Mouse (Mus musculus): ENCODE measurements around the gene Mfsd14b. TPM values are rescaled to one million over a fixed set of nuclear protein-coding genes. Genes with fewer than 3 reads are reported as not detected.

Mfsd14b gene
- polyA plus RNA-seq, 1 experiment from 2014 or later = 33.1 TPM

GRCm38 (mm10) chr13:65097018-65097417 is 15.8 kb downstream of the Mfsd14b start:
- DNase-seq (ENCODE audit: low read depth, low spot score) (no peak), ATAC-seq (no peak)
- TF ChIP-seq CTCF (IDR thresholded peaks at IDR 0.05) = no peak
- in situ Hi-C loops (cut with MboI; ENCODE audit: low pct_unique_long_range_greater_than_20kb) = no loop called here
- ChIA-PET CTCF (no interaction called here), POLR2A (no interaction called here)
- H3K27me3 ChIP-seq = no peaks in the 10 kb centered on the region

GRCm38 (mm10) chr13:65095923-65096322 is 16.9 kb downstream of the Mfsd14b start:
- POLR2A ChIA-PET = no interaction called here
- CTCF ChIA-PET = no interaction called here
- no peaks in the 10 kb centered on the region for H3K27me3 ChIP-seq
- no peak for TF ChIP-seq CTCF (IDR thresholded peaks at IDR 0.05)
- DNase-seq (ENCODE audit: low read depth, low spot score) (no peak), ATAC-seq (no peak)
- in situ Hi-C loops (cut with MboI; ENCODE audit: low pct_unique_long_range_greater_than_20kb) = no loop called here

GRCm38 (mm10) chr13:65069969-65070368 is 42.8 kb downstream of the Mfsd14b start:
- in situ Hi-C loops (cut with MboI; ENCODE audit: low pct_unique_long_range_greater_than_20kb) = no loop called here
- POLR2A ChIA-PET = interaction anchor here (0.7 kb wide), 1 partner anchor 70 kb away, joined by 3 read pairs; no protein-coding TSS in a partner anchor

GRCm38 (mm10) chr13:65052660-65053059 is 60.1 kb downstream of the Mfsd14b start, which contains the start of gene Prss47:
Prss47 (minus strand) TSS chr13:65052760.
- H3K27me3 ChIP-seq = no peaks in the 10 kb centered on the region
- ChIA-PET POLR2A (no interaction called here), CTCF (no interaction called here)
- ATAC-seq (no peak), DNase-seq (ENCODE audit: low read depth, low spot score) (no peak)
- TF ChIP-seq CTCF (IDR thresholded peaks at IDR 0.05) = no peak
- in situ Hi-C loops (cut with MboI; ENCODE audit: low pct_unique_long_range_greater_than_20kb) = no loop called here

More at GRCm38 (mm10) chr13:65069969-65070368, 42.8 kb downstream of the Mfsd14b start:
- no peaks in the 10 kb centered on the region for H3K27me3 ChIP-seq
- ATAC-seq = no peak
- CTCF ChIA-PET = no interaction called here
- DNase-seq (ENCODE audit: low read depth, low spot score) = no peak
- no peak for TF ChIP-seq CTCF (IDR thresholded peaks at IDR 0.05)

GRCm38 (mm10) chr13:65035057-65035456 is 77.7 kb downstream of the Mfsd14b start:
- POLR2A ChIA-PET = no interaction called here
- TF ChIP-seq CTCF (IDR thresholded peaks at IDR 0.05) = peak; percentile 44
- no peak for ATAC-seq
- peaks cover 7% of the 10 kb centered on the region for H3K27me3 ChIP-seq
- CTCF ChIA-PET = no interaction called here
- DNase-seq (ENCODE audit: low read depth, low spot score) = no peak
- in situ Hi-C loops (cut with MboI; ENCODE audit: low pct_unique_long_range_greater_than_20kb) = loop anchor here (10.0 kb wide), 1 partner anchor 90 kb away; no protein-coding TSS in a partner anchor

GRCm38 (mm10) chr13:65032758-65033157 is 80.0 kb downstream of the Mfsd14b start, which contains the start of gene Spata31d1c:
Spata31d1c (plus strand) TSS chr13:65033058.
- no peaks in the 10 kb centered on the region for H3K27me3 ChIP-seq
- DNase-seq (ENCODE audit: low read depth, low spot score) = no peak
- POLR2A ChIA-PET = no interaction called here
- CTCF ChIA-PET = no interaction called here
- TF ChIP-seq CTCF (IDR thresholded peaks at IDR 0.05) = no peak
- in situ Hi-C loops (cut with MboI; ENCODE audit: low pct_unique_long_range_greater_than_20kb) = loop anchor here (10.0 kb wide), 1 partner anchor 92 kb away; no protein-coding TSS in a partner anchor
- no peak for ATAC-seq

Other genes with a start within 250 kb of the Mfsd14b start
- gene Cntnap3, start 209.0 kb downstream of the Mfsd14b start, polyA plus RNA-seq (2021) = not detected
- not detected for gene Spata31, start 195.6 kb downstream of the Mfsd14b start, polyA plus RNA-seq (2021)
- not detected for gene Spata31d1c, start 79.9 kb downstream of the Mfsd14b start, polyA plus RNA-seq (2021)
- gene Prss47, start 60.2 kb downstream of the Mfsd14b start, polyA plus RNA-seq (2021) = not detected
- not detected for gene Olfr465-ps1, start 25.1 kb upstream of the Mfsd14b start, polyA plus RNA-seq (2021)
- gene Olfr466, start 37.3 kb upstream of the Mfsd14b start, polyA plus RNA-seq (2021) = not detected
- not detected for gene Nlrp4f, start 93.0 kb upstream of the Mfsd14b start, polyA plus RNA-seq (2021)
- not detected for gene Gm10775, start 146.6 kb upstream of the Mfsd14b start, polyA plus RNA-seq (2021)
- 26.6 TPM for gene Zfp369, start 165.8 kb upstream of the Mfsd14b start, polyA plus RNA-seq (2021)

Data from Patski (cell line).